Mouse (Mus musculus): ENCODE measurements around the gene Otogl. TPM values are rescaled to one million over a fixed set of nuclear protein-coding genes. Genes with fewer than 3 reads are reported as not detected.

The Otogl gene
- polyA plus RNA-seq, 1 experiment, result 0.06 TPM

GRCm38 (mm10) chr10:107940302-107940701, 28.4 kb upstream of the Otogl start:
- no peak overlapping the region for H3K4me2 ChIP-seq (ENCODE audit: low read depth)
- H3K27me3 ChIP-seq (ENCODE audit: control insufficient read depth, insufficient read depth, insufficient read length), result no peaks in the 10 kb centered on the region
- TF ChIP-seq POLR2AphosphoS2 (IDR thresholded peaks at IDR 0.05; ENCODE audit: insufficient read length, low read depth) (no peak), MAX (IDR thresholded peaks at IDR 0.05; ENCODE audit: low read depth) (no peak), CEBPB (IDR thresholded peaks at IDR 0.05; ENCODE audit: insufficient read depth, poor library complexity, severe bottlenecking) (no peak), SRF (IDR thresholded peaks at IDR 0.05; ENCODE audit: control insufficient read depth, insufficient read length, low read depth) (no peak), TCF12 (IDR thresholded peaks at IDR 0.05; ENCODE audit: insufficient read depth, poor library complexity, severe bottlenecking) (no peak)
- no peak overlapping the region for H3ac ChIP-seq (ENCODE audit: control insufficient read depth, insufficient read length)
- H3K36me3 ChIP-seq (ENCODE audit: control insufficient read depth, insufficient read depth), result no peaks in the 10 kb centered on the region
- H3K79me2 ChIP-seq (ENCODE audit: control insufficient read depth, insufficient read depth), result no peaks in the 10 kb centered on the region
- H3K4me3 ChIP-seq, result no peak overlapping the region

GRCm38 (mm10) chr10:107939821-107940220, 27.9 kb upstream of the Otogl start:
- Histone ChIP-seq H3K4me2 (ENCODE audit: low read depth) (no peak overlapping the region), H3K27me3 (ENCODE audit: control insufficient read depth, insufficient read depth, insufficient read length) (no peaks in the 10 kb centered on the region), H3ac (ENCODE audit: control insufficient read depth, insufficient read length) (no peak overlapping the region), H3K4me3 (no peak overlapping the region), H3K79me2 (ENCODE audit: control insufficient read depth, insufficient read depth) (no peaks in the 10 kb centered on the region), H3K36me3 (ENCODE audit: control insufficient read depth, insufficient read depth) (no peaks in the 10 kb centered on the region)
- TF ChIP-seq MYOD1 (IDR thresholded peaks at IDR 0.05; ENCODE audit: control insufficient read depth in 1 of 3, insufficient read length in 2 of 3, low read depth in 2 of 3) (no peak), TCF3 (IDR thresholded peaks at IDR 0.05; ENCODE audit: insufficient read length, low read depth) (no peak), MAX (IDR thresholded peaks at IDR 0.05; ENCODE audit: low read depth) (no peak), POLR2A (IDR thresholded peaks at IDR 0.05; ENCODE audit: insufficient read length, low read depth) (no peak), E2F4 (IDR thresholded peaks at IDR 0.05; ENCODE audit: insufficient read depth) (no peak), TCF12 (IDR thresholded peaks at IDR 0.05; ENCODE audit: insufficient read depth, poor library complexity, severe bottlenecking) (no peak), SRF (IDR thresholded peaks at IDR 0.05; ENCODE audit: control insufficient read depth, insufficient read length, low read depth) (no peak), REST (IDR thresholded peaks at IDR 0.05; ENCODE audit: insufficient read depth, insufficient read length) (no peak), CEBPB (IDR thresholded peaks at IDR 0.05; ENCODE audit: insufficient read depth, poor library complexity, severe bottlenecking) (no peak), USF1 (IDR thresholded peaks at IDR 0.05; ENCODE audit: low read depth) (no peak), MYOG (IDR thresholded peaks at IDR 0.05; ENCODE audit: control insufficient read depth in 1 of 3, insufficient read depth in 1 of 3, insufficient read length in 2 of 3, low read depth in 2 of 3) (no peak), POLR2AphosphoS2 (IDR thresholded peaks at IDR 0.05; ENCODE audit: insufficient read length, low read depth) (no peak)

- H3K36me3 ChIP-seq (ENCODE audit: control insufficient read depth, insufficient read depth), result no peaks in the 10 kb centered on the region
- no peaks in the 10 kb centered on the region for H3K79me2 ChIP-seq (ENCODE audit: control insufficient read depth, insufficient read depth)
- H3K4me3 ChIP-seq, result no peak overlapping the region
- no peak overlapping the region for H3K4me2 ChIP-seq (ENCODE audit: low read depth)
- no peak overlapping the region for H3ac ChIP-seq (ENCODE audit: control insufficient read depth, insufficient read length)
- H3K27me3 ChIP-seq (ENCODE audit: control insufficient read depth, insufficient read depth, insufficient read length), result no peaks in the 10 kb centered on the region
- TF ChIP-seq REST (IDR thresholded peaks at IDR 0.05; ENCODE audit: insufficient read depth, insufficient read length) (no peak), MYOD1 (IDR thresholded peaks at IDR 0.05; ENCODE audit: control insufficient read depth in 1 of 3, insufficient read length in 2 of 3, low read depth in 2 of 3) (no peak), SRF (IDR thresholded peaks at IDR 0.05; ENCODE audit: control insufficient read depth, insufficient read length, low read depth) (no peak), E2F4 (IDR thresholded peaks at IDR 0.05; ENCODE audit: insufficient read depth) (no peak), POLR2AphosphoS2 (IDR thresholded peaks at IDR 0.05; ENCODE audit: insufficient read length, low read depth) (no peak), TCF3 (IDR thresholded peaks at IDR 0.05; ENCODE audit: insufficient read length, low read depth) (no peak), MYOG (IDR thresholded peaks at IDR 0.05; ENCODE audit: control insufficient read depth in 1 of 3, insufficient read depth in 1 of 3, insufficient read length in 2 of 3, low read depth in 2 of 3) (no peak), TCF12 (IDR thresholded peaks at IDR 0.05; ENCODE audit: insufficient read depth, poor library complexity, severe bottlenecking) (no peak), MAX (IDR thresholded peaks at IDR 0.05; ENCODE audit: low read depth) (no peak), POLR2A (IDR thresholded peaks at IDR 0.05; ENCODE audit: insufficient read length, low read depth) (no peak), USF1 (IDR thresholded peaks at IDR 0.05; ENCODE audit: low read depth) (no peak)
Observed at GRCm38 (mm10) chr10:107934055-107934454, 22.1 kb upstream of the Otogl start.

- H3ac ChIP-seq (ENCODE audit: control insufficient read depth, insufficient read length), result no peak overlapping the region
- no peaks in the 10 kb centered on the region for H3K27me3 ChIP-seq (ENCODE audit: control insufficient read depth, insufficient read depth, insufficient read length)
- H3K79me2 ChIP-seq (ENCODE audit: control insufficient read depth, insufficient read depth), result no peaks in the 10 kb centered on the region
- no peak overlapping the region for H3K4me2 ChIP-seq (ENCODE audit: low read depth)
- no peaks in the 10 kb centered on the region for H3K36me3 ChIP-seq (ENCODE audit: control insufficient read depth, insufficient read depth)
- TF ChIP-seq MAX (IDR thresholded peaks at IDR 0.05; ENCODE audit: low read depth) (no peak), CEBPB (IDR thresholded peaks at IDR 0.05; ENCODE audit: insufficient read depth, poor library complexity, severe bottlenecking) (no peak), TCF3 (IDR thresholded peaks at IDR 0.05; ENCODE audit: insufficient read length, low read depth) (no peak), POLR2AphosphoS2 (IDR thresholded peaks at IDR 0.05; ENCODE audit: insufficient read length, low read depth) (no peak)
- H3K4me3 ChIP-seq, result no peak overlapping the region
Observed at GRCm38 (mm10) chr10:107933527-107933926, 21.6 kb upstream of the Otogl start.

GRCm38 (mm10) chr10:107931833-107932828, 20.2 kb upstream of the Otogl start:
- Histone ChIP-seq H3K4me3 (no peak overlapping the region), H3K36me3 (ENCODE audit: control insufficient read depth, insufficient read depth) (no peaks in the 10 kb centered on the region), H3ac (ENCODE audit: control insufficient read depth, insufficient read length) (no peak overlapping the region), H3K79me2 (ENCODE audit: control insufficient read depth, insufficient read depth) (no peaks in the 10 kb centered on the region), H3K4me2 (ENCODE audit: low read depth) (peak overlapping the region; percentile 52), H3K27me3 (ENCODE audit: control insufficient read depth, insufficient read depth, insufficient read length) (no peaks in the 10 kb centered on the region)
- TF ChIP-seq USF1 (IDR thresholded peaks at IDR 0.05; ENCODE audit: low read depth) (no peak), SRF (IDR thresholded peaks at IDR 0.05; ENCODE audit: control insufficient read depth, insufficient read length, low read depth) (peak; percentile 82)

All from myocyte (in vitro differentiated cells).